Mouse (Mus musculus): ENCODE measurements around the gene Napepld. TPM values are rescaled to one million over a fixed set of nuclear protein-coding genes. Genes with fewer than 3 reads are reported as not detected.

Napepld gene
- 1 to 10 TPM; 4.5 to 4.6 TPM for total RNA-seq (2021)
- long read RNA-seq, experiment 1, partial matches to known transcripts, result 0 of 8 reads
- long read RNA-seq, experiment 1, other reads (novel, unspliced or antisense), result 6 of 8 reads
- long read RNA-seq, experiment 2, partial matches to known transcripts, result 0 of 5 reads
- long read RNA-seq, experiment 2, other reads (novel, unspliced or antisense), result 4 of 5 reads

- peak; percentile 98 to 99 for DNase-seq (ENCODE audit: low spot score in 2 of 2)
Measured at GRCm38 (mm10) chr5:21701351-21702008, at the start of gene Napepld. Napepld (minus strand) TSS chr5:21701396.

- DNase-seq (ENCODE audit: low spot score in 2 of 2), result no peak
Measured at GRCm38 (mm10) chr5:21745966-21746365, 44.8 kb upstream of the Napepld start.

- DNase-seq (ENCODE audit: low spot score in 2 of 2), result no peak
Measured at GRCm38 (mm10) chr5:21744651-21745050, 43.5 kb upstream of the Napepld start.

- no peak for DNase-seq (ENCODE audit: low spot score in 2 of 2)
Measured at GRCm38 (mm10) chr5:21743606-21744005, 42.4 kb upstream of the Napepld start.

- no peak for DNase-seq (ENCODE audit: low spot score in 2 of 2)
Measured at GRCm38 (mm10) chr5:21739881-21740280, 38.7 kb upstream of the Napepld start.

GRCm38 (mm10) chr5:21739120-21739519, 37.9 kb upstream of the Napepld start:
- DNase-seq (ENCODE audit: low spot score in 2 of 2), result no peak

- no peak for DNase-seq (ENCODE audit: low spot score in 2 of 2)
Measured at GRCm38 (mm10) chr5:21737620-21738019, 36.4 kb upstream of the Napepld start.

- peak; percentile 80 to 86 for DNase-seq (ENCODE audit: low spot score in 2 of 2)
Measured at GRCm38 (mm10) chr5:21736956-21737585, 35.9 kb upstream of the Napepld start, which contains the start of gene Pmpcb. Pmpcb (plus strand) TSS chr5:21737141.

GRCm38 (mm10) chr5:21736046-21736445, 34.9 kb upstream of the Napepld start:
- no peak for DNase-seq (ENCODE audit: low spot score in 2 of 2)

- peak; percentile 53 to 69 for DNase-seq (ENCODE audit: low spot score in 2 of 2)
Measured at GRCm38 (mm10) chr5:21735584-21735983, 34.4 kb upstream of the Napepld start.

- no peak for DNase-seq (ENCODE audit: low spot score in 2 of 2)
Measured at GRCm38 (mm10) chr5:21735100-21735499, 33.9 kb upstream of the Napepld start.

- peak in 1 of 2 experiments; percentile 55 for DNase-seq (ENCODE audit: low spot score in 2 of 2)
Measured at GRCm38 (mm10) chr5:21732930-21733329, 31.7 kb upstream of the Napepld start.

GRCm38 (mm10) chr5:21732177-21732911, 31.1 kb upstream of the Napepld start:
- no peak for DNase-seq (ENCODE audit: low spot score in 2 of 2)

- DNase-seq (ENCODE audit: low spot score in 2 of 2), result no peak
Measured at GRCm38 (mm10) chr5:21729107-21729506, 27.9 kb upstream of the Napepld start.

- no peak for DNase-seq (ENCODE audit: low spot score in 2 of 2)
Measured at GRCm38 (mm10) chr5:21724872-21725271, 23.7 kb upstream of the Napepld start.

GRCm38 (mm10) chr5:21724427-21724826, 23.2 kb upstream of the Napepld start:
- DNase-seq (ENCODE audit: low spot score in 2 of 2), result no peak

GRCm38 (mm10) chr5:21719209-21719608, 18.0 kb upstream of the Napepld start:
- no peak for DNase-seq (ENCODE audit: low spot score in 2 of 2)

GRCm38 (mm10) chr5:21718546-21718945, 17.4 kb upstream of the Napepld start:
- no peak for DNase-seq (ENCODE audit: low spot score in 2 of 2)

- DNase-seq (ENCODE audit: low spot score in 2 of 2), result no peak
Measured at GRCm38 (mm10) chr5:21717165-21717715, 16.0 kb upstream of the Napepld start.

- DNase-seq (ENCODE audit: low spot score in 2 of 2), result no peak
Measured at GRCm38 (mm10) chr5:21714447-21714846, 13.3 kb upstream of the Napepld start.

GRCm38 (mm10) chr5:21712127-21712715, 11.0 kb upstream of the Napepld start:
- no peak for DNase-seq (ENCODE audit: low spot score in 2 of 2)

Measured in gastrocnemius, postnatal 4 days (tissue).